Mouse (Mus musculus): ENCODE measurements around the gene Arl15.

Gene Arl15

DNA sequence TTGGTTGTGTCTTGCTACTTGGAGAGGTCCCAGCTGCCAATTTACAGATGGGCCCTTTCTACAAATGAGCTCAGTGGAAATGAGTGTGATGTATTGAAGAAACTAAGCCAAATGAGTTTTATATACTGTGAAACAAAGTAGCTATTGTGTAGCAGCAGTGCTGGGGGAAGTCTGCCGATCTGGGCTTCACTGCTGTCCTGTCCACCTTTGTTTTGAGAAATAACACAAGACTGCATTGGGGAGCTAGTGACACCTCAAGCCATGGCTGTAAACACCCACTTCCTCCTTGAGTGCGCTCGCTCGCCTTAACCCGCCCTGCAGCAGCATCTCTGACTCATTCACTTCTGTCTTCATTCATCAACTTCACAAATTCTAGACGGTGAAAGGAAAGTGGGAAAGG lies 189.3 kb downstream of the Arl15 start:
- DNase-seq (ENCODE audit: low read depth, low spot score): no peak

DNA sequence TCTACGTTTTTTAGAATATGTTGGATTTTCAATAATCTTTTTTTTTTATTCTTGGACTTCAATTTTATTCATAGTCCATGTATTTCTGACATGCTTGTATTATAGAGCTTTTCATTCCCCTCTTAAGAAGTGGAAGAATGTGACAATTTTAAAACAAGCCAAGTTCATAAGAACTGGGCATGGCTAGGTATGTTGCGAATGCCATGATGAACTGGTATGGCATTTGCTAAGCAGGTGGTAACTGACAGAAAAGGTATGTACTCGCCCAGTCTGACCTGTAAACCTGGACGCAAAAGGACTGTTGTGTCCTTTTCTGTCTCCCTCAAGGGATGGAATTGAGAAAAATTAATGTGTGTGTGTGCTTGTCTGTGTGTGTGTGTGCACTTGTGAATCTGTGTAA lies 190.2 kb downstream of the Arl15 start:
- no peak for DNase-seq (ENCODE audit: low read depth, low spot score)

DNA sequence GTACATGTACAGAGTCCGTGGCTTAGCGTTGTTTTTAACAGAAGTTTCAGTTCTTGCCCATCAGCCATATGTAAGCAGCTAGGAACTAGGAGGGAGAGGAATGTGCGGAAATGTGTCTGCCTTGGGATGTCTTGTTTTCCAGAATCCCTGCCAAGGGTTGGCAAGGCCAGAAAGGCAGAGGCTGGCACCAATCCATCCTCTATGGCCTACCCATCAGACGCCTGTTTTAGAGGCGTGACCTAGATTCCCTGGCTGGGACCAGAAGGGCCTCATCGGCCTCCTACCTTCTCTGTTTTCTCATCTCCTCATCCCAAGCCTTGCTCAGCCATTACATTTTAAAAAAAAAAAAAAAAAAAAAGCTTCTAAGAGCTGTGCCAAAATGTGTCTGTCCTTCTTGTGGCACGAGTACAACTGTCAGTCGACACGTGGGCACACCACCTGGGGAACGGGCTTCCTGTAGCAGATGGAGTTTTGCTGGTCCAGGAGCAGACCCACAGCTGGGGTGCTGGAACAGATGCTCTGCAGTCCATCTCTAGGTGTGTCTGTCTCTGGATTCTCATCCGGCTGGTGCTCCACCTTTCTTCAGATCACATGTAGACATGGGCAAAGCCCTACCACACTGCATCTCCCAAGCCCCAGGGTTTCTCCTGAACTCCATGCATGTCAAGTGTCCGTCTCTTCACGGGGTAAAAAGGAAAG lies 192.7 kb downstream of the Arl15 start:
- no peak for DNase-seq (ENCODE audit: low read depth, low spot score)

DNA sequence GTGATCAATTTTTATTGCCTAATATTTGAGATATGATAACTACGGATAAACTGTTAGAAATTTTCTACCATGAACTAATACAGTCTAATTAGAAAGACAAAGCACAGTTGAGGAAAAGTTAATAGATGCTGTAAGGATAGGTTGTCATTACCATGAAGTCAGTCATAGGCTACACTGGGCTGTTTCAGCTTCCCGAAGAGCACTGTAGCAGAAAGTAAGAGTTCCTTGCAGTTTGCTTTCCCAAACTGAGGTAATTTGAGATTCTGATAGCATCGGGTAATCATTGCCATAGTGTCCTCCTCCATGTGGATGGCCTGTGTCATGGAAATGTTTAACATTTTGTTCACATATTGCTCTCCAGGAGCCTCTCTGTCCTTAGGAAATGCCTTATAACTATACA lies 195.9 kb downstream of the Arl15 start:
- no peak for DNase-seq (ENCODE audit: low read depth, low spot score)

DNA sequence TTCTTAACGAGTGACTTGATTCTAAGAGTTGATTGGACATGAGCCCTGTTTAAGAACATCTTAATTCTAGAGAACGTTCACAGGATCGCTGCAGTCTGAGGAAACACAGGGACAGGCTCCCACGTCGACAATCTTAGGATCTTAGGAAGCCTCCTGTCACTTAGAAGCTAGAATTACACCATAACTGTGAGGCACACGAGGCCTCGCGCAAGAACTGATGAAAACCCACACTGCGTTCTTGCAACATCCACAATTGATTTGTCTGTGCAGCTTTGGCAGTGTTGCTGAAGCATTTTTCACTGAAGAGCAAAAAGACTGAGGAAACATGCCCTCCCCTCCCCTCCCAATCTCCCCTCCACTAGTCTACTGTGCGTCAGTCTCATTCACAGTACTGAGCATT lies 196.4 kb downstream of the Arl15 start:
- DNase-seq (ENCODE audit: low read depth, low spot score): no peak

DNA sequence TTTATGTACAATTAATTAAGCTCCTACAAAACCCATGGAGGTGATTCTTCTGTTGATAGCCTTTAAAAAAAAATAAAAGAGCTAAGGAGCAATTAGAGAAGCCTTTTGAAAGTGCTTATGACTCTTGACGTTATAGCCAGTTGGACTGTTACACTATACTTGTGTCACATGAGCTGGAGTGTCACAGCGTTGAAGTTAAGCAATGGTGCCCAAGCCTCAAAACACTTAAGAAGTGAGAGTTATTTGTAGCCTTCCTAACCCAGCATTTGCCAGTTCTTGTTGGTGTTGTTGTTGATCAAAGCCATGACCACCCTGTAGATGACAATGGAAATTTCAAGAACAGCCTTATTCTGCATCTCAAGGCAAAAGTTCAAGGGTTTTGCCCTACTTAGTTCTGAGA lies 198.8 kb downstream of the Arl15 start:
- no peak for DNase-seq (ENCODE audit: low read depth, low spot score)

DNA sequence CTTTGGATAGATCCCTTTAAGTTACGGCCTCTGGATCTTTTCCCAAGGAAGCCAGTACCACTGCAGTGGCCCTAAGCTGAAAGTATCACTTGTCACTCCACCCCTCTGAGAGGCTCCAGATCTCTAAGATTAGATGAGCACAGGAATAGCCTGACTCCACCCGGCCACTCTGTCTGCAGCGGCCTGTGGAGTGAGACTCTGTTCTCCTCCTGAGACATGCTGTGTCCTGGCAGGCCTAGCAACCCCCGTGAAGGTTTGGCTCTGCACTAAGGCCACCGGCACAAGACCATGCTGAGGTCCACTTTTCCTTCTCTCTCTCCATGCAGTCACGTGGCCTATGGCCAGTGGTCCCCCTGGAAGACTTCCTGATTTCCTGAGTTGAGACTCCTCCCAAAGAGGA lies 200.3 kb downstream of the Arl15 start:
- DNase-seq (ENCODE audit: low read depth, low spot score): no peak

DNA sequence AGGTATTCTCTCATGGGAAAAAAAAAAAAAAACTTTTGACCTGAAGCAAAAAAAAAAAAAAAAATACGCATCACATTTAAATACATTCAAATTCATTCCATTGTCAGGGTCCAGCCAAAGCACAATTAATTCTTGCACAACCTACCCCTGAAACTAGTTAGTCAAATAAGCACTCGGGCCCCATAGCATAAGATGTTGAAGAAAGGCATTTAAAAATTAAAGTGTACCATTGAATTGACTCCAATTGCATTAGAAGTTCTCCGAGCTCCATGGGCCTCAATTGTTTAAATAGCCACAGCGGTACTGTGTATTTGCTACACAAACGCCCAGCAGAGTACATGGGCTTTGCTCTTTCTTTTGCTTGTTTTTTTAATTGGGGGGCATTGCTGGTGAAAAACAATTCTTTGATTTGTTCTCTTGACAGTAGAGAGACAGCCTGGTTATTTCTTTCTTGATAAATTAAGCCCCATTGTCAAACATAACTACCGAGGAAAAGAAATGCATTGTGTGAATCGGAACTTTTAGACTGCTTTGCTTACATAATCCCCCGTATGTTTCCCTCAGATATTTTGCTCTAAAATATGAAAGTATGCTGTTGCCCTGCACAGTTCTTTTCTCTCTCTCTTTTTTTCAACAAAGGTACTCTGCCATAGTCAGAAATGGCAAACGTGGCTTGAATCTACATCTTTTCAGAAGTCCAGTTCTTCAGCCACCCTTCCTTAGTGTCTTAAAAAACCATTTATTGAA lies 201.4 kb downstream of the Arl15 start:
- no peak for DNase-seq (ENCODE audit: low read depth, low spot score)

DNA sequence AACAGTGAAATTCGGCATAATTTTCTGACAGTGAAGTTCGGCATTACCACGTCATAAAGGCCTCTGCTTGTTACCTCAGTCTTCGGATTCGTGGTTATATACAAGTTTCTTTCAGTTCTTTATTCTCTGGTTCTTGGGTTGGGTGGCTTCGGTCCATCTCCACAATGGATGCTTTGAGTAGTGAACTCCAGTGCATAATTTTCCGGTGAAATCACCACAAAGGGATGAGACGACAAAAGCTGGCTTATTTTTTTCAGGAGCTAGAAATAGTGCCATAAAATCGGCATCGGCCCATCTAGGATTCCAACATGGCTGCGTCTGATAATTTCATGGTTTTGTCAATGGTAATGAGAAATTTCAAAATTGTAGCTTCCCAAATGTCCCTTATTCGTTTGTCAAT lies 204.5 kb downstream of the Arl15 start:
- no peak for DNase-seq (ENCODE audit: low read depth, low spot score)

DNA sequence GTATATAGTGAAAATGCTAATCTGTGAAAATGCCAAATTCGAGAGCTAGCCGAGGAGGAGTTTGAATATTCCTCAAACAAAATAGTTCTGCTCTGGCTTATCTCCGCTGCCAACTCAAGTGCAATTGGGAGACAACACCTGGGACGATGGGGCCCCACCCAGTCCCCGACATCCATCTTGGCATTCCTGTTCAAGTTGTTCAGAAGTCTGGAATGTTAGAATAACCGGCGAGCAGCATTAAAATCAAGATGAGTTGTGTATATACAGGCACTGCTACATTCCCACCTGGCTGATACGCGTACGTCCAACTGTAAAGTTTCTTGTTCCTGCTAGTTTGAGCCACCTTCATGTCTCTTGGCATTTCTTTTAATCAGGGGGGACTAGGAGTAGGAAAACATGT lies 209.2 kb downstream of the Arl15 start:
- DNase-seq (ENCODE audit: low read depth, low spot score): no peak

DNA sequence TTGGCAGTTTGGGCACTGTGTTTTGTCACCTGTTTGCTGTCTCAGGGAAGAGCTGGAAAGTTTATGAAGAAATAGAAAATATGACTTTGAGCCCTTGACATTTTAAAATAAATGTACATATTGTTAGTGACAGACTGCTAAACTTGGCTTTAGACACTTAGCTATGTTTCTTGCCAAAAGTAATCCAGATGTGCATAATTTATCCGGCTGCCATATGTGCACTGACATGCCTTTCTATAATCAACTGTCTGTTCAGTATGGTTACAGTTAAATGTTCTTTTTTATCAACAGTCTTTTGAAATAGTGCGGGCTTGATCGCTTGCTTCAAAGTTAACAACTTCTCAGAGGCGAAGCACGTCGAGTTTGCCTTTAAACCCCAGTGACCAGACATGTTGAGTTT lies 209.9 kb downstream of the Arl15 start:
- no peak for DNase-seq (ENCODE audit: low read depth, low spot score)

DNA sequence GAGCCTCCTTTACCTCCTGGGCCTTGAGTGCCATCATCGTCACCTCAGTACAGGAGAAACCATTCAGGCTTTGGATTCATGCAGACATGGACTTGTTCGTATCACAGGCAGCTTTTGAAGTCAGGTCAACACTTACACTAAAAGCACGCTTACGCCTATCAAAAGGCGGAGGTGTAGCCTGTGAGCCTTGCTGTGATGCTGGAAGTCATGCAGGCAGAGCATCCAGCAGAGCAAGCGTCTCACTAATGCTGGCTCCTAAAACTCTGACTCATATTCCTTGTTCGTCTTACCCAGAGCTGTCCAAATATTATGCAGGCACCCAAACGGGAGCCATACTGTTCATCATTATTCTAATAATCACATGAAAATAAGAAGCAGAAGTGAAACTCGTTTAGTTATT lies 215.5 kb downstream of the Arl15 start:
- no peak for DNase-seq (ENCODE audit: low read depth, low spot score)

DNA sequence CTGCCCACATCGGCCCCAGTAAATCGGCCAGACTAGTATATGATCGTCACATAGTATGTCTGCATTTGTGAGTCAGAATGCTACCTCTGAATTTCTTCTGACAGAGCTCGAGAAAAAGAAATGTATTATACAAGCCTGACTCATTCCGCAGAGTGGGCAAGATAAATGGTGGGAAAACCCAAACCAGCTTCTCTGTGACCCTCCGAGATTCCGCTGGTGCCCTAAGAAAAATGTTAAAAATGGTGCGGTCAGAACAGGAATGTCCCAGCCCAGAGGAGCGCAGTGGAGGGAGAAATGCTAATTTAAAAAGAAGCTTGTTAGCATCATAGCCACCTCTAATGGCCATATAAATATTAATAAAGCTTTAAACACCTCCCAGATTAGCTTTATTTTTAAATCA lies 216.2 kb downstream of the Arl15 start:
- peak; percentile 19 for DNase-seq (ENCODE audit: low read depth, low spot score)

DNA sequence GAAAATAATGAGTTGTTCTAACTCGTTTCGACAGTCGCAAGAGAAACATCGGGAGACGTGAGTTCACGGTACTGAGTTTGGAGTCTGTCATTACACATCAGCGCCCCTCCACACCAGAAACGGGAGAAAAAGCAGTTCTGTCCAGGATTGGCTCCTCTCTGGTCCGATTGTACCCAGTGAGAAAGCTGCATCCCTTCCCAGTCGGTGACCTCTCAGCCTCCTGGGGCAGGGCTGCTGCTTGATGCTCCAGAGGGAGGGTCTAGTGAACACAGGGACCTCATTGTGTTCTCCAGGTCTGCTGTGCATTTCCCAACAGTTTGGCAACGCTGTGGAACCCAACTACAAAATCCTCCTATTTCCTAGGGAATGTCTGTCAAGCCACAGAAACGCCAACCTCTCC lies 216.7 kb downstream of the Arl15 start:
- DNase-seq (ENCODE audit: low read depth, low spot score): peak; percentile 32

DNA sequence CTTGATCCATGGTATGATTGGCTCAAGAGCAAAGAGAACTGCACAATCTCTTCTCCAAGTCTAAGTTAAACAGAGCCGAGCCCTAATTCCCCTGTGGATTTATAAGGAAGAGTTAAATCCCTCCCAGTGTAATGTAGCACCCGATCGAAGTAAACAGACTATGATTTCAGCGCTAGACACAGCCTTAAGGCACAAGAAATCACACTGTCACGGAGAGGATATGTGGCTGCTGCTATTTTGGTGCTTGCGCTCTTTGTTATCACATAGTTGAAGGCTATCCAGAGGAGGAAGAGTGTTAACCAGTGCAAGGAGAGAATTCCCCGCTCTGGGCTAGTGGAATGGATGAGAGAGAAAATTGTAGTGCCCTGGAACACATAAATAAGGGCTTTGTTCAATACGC lies 223.6 kb downstream of the Arl15 start:
- no peak for DNase-seq (ENCODE audit: low read depth, low spot score)

DNA sequence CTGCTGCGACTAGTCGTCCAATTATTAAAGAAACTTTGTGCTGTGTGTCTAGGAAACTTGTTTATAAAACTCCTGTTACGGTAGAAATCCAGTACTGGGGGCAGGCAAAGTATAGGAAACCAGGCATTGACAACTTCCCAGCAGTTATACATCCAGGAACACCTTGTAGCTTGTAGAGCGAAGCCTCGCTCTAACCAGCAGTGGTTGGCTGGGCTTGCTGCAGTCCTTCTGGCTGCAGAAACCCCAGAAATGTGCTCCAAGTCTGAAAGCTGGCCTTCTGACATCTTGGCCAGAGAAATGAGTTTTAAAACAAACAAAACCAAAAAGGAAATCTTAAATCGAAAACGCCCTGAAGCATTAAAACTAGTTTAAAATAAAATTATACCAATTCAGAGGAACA lies 229.2 kb downstream of the Arl15 start:
- DNase-seq (ENCODE audit: low read depth, low spot score): no peak

DNA sequence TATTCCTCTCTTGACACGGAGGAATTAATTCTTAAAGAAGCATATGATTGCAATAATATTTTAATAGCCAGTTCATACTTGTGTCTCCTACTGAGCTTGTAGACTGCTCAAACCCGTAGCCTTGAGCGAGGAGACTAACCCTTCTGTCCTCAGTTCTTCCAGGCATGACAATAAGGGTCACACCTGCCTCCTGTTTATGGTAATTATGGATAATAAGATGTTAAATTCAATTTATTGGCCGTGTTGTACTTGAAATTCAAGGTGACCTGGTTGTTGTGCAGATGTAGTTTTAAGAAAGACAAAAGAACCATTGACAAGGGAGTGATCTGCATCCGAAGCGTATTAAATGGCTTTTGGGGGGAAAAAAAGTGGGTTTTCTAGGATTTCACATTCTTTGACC lies 232.0 kb downstream of the Arl15 start:
- no peak for DNase-seq (ENCODE audit: low read depth, low spot score)

DNA sequence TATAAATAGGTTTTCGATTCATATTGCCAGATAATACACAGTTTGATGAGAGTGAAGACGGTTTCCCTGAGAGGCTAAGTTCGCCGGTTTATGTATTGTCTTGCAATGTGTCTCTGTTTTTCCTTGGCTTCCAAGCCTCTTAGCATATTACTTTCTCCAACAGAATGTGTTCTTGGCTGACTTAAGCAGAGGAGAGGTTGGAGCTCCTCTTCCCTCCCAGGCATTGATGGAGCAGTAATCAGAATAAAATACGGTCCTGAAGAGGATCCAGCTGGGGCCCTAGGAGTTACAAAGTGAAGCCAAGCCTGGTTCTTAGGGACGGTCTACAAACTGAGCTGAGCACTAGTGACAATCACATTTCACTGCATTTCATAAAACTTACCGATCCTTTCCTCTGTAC lies 232.4 kb downstream of the Arl15 start:
- no peak for DNase-seq (ENCODE audit: low read depth, low spot score)

DNA sequence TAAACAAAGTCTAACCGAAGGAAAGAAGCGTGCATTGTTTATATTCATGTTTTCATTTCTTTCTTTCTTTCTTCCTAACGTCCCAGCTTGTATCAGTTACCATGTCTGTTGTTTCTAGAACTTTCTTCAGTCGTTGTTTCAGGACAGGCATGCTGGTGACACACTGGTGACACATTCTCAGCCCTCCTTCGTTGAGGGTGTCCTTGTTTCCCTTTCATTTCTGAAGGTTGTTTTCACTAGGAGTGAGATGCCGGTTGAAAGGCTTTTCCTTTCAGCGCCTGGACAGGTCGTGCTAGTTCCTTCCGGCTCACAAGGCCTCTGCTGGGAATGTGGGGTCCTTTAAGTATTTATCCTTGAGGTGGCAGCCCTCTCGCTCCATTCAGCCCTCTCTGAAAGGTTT lies 253.8 kb downstream of the Arl15 start:
- DNase-seq (ENCODE audit: low read depth, low spot score): no peak

DNA sequence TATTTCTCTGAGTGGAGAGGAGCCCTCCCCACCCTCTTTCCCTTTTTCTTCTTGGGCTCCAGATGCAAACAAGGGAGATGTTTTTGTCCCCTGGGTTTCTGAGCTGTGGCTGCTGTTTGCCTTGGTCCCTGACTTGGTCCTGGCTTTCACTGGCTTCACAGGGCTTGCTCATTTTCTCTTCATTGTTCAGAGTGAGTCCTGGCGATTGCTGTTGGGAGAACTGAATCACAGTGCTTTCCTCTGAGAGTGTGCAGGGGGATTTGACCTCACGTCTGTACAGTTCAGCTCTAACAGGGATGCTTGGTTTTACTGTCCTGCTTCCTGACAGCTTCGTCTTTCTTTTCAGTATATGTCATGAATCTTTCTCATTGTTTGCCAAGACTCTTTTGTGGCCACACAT lies 254.4 kb downstream of the Arl15 start:
- DNase-seq (ENCODE audit: low read depth, low spot score): no peak

DNA sequence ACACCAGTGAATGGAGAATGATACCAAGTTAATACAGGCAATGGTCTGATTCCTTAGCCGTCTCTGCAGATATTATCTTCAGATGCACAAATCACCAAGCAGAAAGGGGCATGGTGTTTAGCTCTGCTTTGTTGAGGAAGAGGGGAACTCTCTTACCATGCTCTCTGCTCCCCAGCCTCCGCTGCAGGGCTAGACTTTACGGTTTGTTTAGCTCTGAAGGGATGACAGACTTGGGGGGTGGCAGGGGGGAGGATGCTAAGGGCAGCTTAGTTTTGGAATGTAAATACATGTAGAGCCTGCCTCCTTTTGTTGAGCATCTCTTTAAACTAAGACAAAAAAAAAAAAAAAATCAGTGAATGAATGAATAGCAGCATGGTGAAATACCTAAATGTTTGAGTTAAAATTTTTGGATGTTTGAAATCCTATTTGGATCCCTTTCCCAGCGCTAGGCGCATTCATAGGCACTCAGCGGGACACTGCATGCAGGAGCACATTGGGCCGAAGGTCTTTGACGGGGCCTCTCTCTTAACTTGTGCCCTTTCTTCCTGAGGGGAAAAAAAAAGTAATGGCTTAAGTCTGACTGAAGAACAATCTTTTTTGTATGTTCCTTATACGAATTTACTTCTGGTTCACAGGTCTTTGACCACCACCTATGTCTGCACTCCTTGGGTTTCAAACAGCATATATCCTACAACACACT lies 257.0 kb downstream of the Arl15 start:
- DNase-seq (ENCODE audit: low read depth, low spot score): no peak

DNA sequence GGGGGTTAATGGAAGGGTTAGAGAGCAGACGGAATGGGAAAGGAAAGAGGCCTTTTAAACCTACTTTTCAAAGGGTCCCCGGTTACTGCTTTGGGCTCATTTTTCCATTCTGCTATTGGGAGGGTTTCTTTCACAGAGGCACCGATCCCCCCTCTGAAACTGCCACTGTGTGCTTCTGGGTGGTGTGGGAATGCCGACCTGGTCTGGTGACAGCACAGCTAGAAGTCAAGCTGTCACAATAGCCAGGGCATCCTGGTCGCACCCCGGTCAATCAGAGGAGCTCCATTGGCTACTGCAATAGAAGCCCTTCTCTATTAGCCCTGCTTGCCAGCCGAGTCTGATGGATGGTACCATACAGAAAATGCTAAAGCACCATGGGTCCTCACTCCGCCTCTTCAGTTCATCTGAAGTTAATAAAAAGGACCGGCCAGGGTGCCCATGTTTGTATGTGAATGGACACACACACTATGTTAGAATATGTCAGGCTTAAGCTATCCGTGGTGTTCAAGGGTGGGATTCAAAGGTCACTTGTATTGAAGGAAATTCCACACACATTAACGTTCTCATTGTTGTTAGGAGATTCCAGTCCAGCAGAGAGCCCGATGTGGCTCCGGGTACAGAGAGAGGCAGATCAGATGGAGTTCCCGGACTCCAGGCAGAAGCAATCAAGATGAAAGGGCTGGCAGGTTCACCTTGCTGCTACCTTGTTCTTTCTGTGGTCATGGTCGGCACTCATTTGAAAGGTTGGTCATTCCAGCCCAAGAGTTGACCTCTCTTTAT lies 258.3 kb downstream of the Arl15 start:
- DNase-seq (ENCODE audit: low read depth, low spot score): no peak

Data from forelimb bud, embryonic 11.5 days (tissue).